Mouse (Mus musculus) hindbrain, embryonic 13.5 days (tissue): ENCODE measurements around the gene Gpr61. TPM values are rescaled to one million over a fixed set of nuclear protein-coding genes. Genes with fewer than 3 reads are reported as not detected.

ENCODE experiments used
- ATAC-seq: fragments of 200-750 bp; cut with Nextera tagmentation; 2 replicates; pipeline ENCODE4 v1.8.0; 2017; ENCODE audit warnings: moderate TSS enrichment; ENCODE audit not compliant: low FRiP score
- H3K27ac ChIP-seq: fragments of 300-500 bp; sonication (generic); 2 replicates; pipeline ENCODE4 v1.5.1; 2015; ENCODE audit warnings: inconsistent platforms, mild to moderate bottlenecking, moderate library complexity
- H3K27me3 ChIP-seq: fragments of 300-500 bp; sonication (generic); 2 replicates; pipeline ENCODE4 v1.6.1; 2015; ENCODE audit warnings: mild to moderate bottlenecking, inconsistent platforms
- H3K36me3 ChIP-seq: fragments of 300-500 bp; sonication (generic); 2 replicates; pipeline ENCODE4 v1.6.1; 2015; ENCODE audit warnings: mild to moderate bottlenecking, inconsistent platforms
- H3K4me1 ChIP-seq: fragments of 300-500 bp; sonication (generic); replicated peaks from 2 replicates; pipeline ENCODE4 v1.6.1; 2015; ENCODE audit warnings: inconsistent platforms
- H3K4me2 ChIP-seq: fragments of 300-500 bp; sonication (generic); 2 replicates; pipeline ENCODE4 v1.6.1; 2015; ENCODE audit warnings: inconsistent platforms, mild to moderate bottlenecking, moderate library complexity
- H3K4me3 ChIP-seq: fragments of 300-500 bp; sonication (generic); 2 replicates; pipeline ENCODE4 v1.5.1; 2015; ENCODE audit warnings: mild to moderate bottlenecking, inconsistent platforms
- H3K9ac ChIP-seq: fragments of 300-500 bp; sonication (generic); 2 replicates; pipeline ENCODE4 v1.6.1; 2015; ENCODE audit warnings: mild to moderate bottlenecking, inconsistent platforms
- H3K9me3 ChIP-seq: fragments of 300-500 bp; sonication (generic); 2 replicates; pipeline ENCODE4 v1.6.1; 2016; ENCODE audit warnings: inconsistent platforms
- WGBS: fragments of 180-500 bp; shearing (Covaris S2); methylation state at CpG from one replicate; pipeline ENCODE4 v1.1.7; 2015; 5-methylcytosine and 5-hydroxymethylcytosine counted together
- polyA plus RNA-seq: library from polyadenylated mRNA; unstranded; fragments of >200 nt; fragmentation: Nextera tagmentation; extraction: Ambion mirVana; gene quantifications from 2 replicates; pipeline ENCODE4 v1.2.1, GENCODE M21; 2015

The Gpr61 gene
- polyA plus RNA-seq, 1 experiment from 2014 or later = 3.0 TPM

DNA sequence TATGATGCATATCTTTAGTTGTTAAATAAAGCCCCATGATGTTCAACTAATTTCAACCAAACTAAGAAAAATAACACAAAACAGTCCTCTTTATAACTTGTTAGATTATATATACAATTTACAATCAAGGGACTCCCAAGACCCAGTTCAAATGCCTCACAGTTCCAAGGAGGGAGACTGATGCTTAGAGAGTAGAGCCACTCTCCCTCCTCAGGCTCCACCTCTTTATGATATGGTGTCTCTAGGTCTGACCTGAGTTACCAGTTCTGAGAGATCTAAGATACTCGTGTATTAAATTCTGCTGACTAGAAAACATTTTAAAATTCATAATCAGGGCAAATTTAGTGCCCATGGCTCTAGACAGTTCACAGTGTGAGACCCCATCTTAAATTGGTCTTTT lies 15.6 kb downstream of the Gpr61 start:
- no peaks in the 10 kb centered on the region for H3K27me3 ChIP-seq
- 89% methylated on average over 1 of the region's 1 CpGs for WGBS
- H3K9ac ChIP-seq = no peak overlapping the region
- no peaks in the 10 kb centered on the region for H3K9me3 ChIP-seq
- H3K36me3 ChIP-seq = peaks cover 15% of the 10 kb centered on the region
- H3K27ac ChIP-seq = no peak overlapping the region
- ATAC-seq = no peak
- peaks cover 40% of the 10 kb centered on the region for H3K4me1 ChIP-seq
- H3K4me2 ChIP-seq = no peak overlapping the region
- H3K4me3 ChIP-seq = no peak overlapping the region

DNA sequence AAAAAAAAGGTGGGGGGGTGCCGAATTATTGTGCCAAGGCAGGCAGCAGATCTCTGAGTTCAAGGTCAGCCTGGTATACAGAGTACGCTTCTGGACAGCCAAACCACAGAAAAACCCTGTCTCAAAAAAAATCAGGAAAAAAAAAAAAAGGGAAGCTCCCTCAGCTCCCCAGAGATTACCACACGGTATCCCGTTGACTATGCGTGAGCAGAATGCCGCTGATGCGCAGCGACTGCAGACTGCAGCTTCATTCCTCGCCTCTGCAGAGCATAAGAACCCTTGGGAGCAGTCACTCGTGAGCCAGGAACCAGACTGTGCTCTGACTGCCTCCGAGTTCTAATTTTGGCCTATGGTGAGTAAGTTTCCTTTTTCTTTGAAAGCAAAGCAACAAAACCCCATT lies 20.0 kb downstream of the Gpr61 start:
- Histone ChIP-seq H3K4me1 (peaks cover 37% of the 10 kb centered on the region), H3K36me3 (peaks cover 2% of the 10 kb centered on the region; the same call in 1 of the 2 replicates), H3K4me2 (no peak overlapping the region), H3K4me3 (no peak overlapping the region), H3K9me3 (no peaks in the 10 kb centered on the region), H3K27ac (peak overlapping the region; percentile 58), H3K27me3 (no peaks in the 10 kb centered on the region), H3K9ac (no peak overlapping the region)
- ATAC-seq = 0 out of 2 replicates have a peak, but pooled peaks have one; percentile 46
- WGBS = 51% methylated on average over 11 of the region's 11 CpGs

DNA sequence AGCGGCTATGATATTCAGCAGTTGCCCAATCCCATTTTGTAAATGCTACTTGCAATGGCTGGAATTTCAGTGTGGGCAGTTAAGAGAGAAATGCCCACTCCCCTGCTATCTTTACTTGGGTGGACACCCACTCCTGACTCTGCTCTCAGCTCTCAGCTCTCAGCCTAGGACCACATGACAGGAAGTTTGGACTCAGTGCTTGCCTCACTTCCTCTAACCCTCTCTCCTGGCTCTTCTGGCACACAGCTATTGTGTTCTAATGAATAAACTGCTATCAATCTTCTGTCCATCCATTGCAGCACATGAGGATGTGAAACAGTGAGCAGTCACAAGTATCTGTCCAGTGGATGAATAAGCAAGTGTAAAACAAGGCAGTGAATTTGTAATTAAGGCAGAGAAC lies 22.2 kb downstream of the Gpr61 start:
- Histone ChIP-seq H3K27me3 (no peaks in the 10 kb centered on the region), H3K4me3 (no peak overlapping the region), H3K4me1 (peaks cover 42% of the 10 kb centered on the region), H3K9ac (no peak overlapping the region), H3K27ac (no peak overlapping the region), H3K4me2 (no peak overlapping the region), H3K9me3 (no peaks in the 10 kb centered on the region), H3K36me3 (no peaks in the 10 kb centered on the region)
- WGBS = 75% methylated on average over 1 of the region's 1 CpGs
- no peak for ATAC-seq

DNA sequence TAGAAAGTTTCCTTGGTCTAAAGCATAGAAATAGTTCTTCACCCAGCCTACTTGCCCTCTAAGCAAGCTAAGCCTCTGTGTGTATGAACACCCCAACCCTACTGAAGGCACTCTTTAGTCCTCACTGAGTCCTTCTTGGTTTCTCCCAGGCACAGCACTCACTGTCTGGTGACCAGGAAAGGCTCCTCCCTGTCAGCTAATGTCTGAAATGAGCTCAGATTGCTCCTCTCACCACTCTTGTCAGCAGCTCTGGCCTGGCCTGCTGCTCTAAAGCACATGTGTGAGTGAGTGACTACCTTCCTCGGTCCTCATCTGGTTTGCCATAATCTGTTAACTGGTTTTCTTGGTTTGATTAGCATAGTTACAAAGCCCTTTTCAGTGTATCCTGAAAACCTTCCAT lies 22.9 kb downstream of the Gpr61 start:
- Histone ChIP-seq H3K4me2 (no peak overlapping the region), H3K4me1 (peaks cover 42% of the 10 kb centered on the region), H3K27ac (no peak overlapping the region), H3K4me3 (no peak overlapping the region), H3K27me3 (no peaks in the 10 kb centered on the region), H3K9me3 (no peaks in the 10 kb centered on the region), H3K36me3 (no peaks in the 10 kb centered on the region), H3K9ac (no peak overlapping the region)
- WGBS = 81% methylated on average over 1 of the region's 1 CpGs
- no peak for ATAC-seq

DNA sequence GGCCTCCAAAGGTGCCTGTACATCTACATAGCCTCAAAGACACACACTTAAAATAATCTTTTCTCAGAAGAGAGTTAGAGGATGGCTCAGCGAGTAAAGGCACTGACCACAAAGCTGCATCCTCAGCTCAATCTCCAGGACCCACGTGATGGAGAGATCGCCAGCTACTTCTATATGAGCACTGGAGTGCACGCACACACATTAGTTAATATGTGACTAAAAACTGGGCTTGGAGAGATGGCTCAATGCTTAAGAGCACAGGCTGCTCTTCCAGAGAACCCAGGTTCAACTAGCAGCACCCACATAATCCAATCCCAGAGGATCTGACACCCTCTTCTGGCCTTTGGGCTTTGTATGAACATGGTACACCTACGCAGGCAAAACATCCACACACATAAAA lies 23.5 kb downstream of the Gpr61 start:
- 90% methylated on average over 5 of the region's 5 CpGs for WGBS
- Histone ChIP-seq H3K4me3 (no peak overlapping the region), H3K4me2 (no peak overlapping the region), H3K27me3 (no peaks in the 10 kb centered on the region), H3K9ac (no peak overlapping the region), H3K9me3 (no peaks in the 10 kb centered on the region), H3K27ac (no peak overlapping the region), H3K36me3 (no peaks in the 10 kb centered on the region), H3K4me1 (peaks cover 41% of the 10 kb centered on the region)
- no peak for ATAC-seq

DNA sequence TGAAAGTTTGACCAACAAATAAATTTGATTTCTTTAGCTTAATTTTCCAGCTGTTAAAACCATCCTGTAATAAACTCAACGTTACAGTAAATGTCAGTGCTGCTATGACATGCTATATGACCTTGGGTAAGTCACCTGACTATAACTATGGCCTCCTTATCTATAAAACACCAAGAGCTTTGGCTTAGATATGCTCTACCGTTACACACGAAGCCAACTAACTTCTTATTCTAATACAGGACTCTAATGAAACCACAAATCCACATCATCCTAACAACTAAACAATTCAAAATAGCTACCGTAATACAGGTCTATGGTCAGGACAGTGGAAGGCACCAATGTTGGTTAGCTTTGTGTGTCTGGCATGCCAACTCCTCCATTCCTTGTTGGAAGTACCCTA lies 24.9 kb downstream of the Gpr61 start:
- H3K9me3 ChIP-seq = no peaks in the 10 kb centered on the region

DNA sequence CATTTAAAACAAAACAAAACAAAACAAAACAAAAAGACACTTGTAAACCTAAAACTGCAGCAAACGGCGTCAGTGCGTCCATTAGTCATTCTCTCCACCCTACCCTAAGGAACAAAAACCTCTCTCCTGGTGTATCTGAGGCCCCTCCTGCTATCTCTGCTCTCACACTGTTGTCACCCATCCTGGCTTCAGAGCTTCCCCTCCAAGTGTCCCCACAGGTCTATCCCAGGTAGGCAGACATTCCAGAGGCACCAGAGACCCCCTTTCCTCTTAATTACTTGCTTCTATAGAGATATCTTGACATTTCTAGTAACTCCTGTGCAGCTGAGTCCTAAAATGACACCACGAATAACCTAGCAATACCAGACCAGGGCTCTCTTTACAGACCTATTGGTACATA lies 25.3 kb downstream of the Gpr61 start:
- H3K4me1 ChIP-seq = peaks cover 26% of the 10 kb centered on the region; the same call in 1 of the 2 replicates
- H3K27ac ChIP-seq = no peak overlapping the region
- H3K4me2 ChIP-seq = no peak overlapping the region
- H3K27me3 ChIP-seq = no peaks in the 10 kb centered on the region
- H3K9ac ChIP-seq = no peak overlapping the region
- 93% methylated on average over 4 of the region's 4 CpGs for WGBS
- no peaks in the 10 kb centered on the region for H3K9me3 ChIP-seq
- no peaks in the 10 kb centered on the region for H3K36me3 ChIP-seq
- H3K4me3 ChIP-seq = no peak overlapping the region
- ATAC-seq = no peak

More for the DNA sequence above, 24.9 kb downstream of the Gpr61 start:
- no peaks in the 10 kb centered on the region for H3K27me3 ChIP-seq
- H3K4me3 ChIP-seq = no peak overlapping the region
- WGBS = 93% methylated on average over 4 of the region's 4 CpGs
- no peak overlapping the region for H3K9ac ChIP-seq
- ATAC-seq = no peak
- peaks cover 30% of the 10 kb centered on the region for H3K4me1 ChIP-seq
- no peak overlapping the region for H3K4me2 ChIP-seq
- H3K36me3 ChIP-seq = no peaks in the 10 kb centered on the region
- no peak overlapping the region for H3K27ac ChIP-seq

DNA sequence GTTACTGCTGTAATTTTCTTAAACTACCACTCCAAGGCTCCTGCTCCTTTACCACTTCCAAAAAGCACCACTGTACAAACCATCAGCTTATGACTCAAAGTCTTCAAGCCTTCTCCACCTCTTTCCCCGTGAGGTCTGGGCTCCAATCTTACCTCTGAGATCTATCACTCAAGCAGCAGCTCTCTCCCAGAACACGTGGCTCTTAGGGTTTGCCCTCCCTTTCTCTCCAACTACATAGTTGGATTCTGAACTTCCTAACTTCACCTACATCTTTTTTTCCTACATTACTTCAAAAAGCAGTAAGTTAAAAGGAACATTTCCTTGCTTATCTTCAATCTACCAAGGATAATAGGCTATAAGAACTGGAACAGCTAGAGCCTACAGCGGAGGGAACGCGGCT lies 26.2 kb downstream of the Gpr61 start:
- H3K9me3 ChIP-seq = no peaks in the 10 kb centered on the region
- 85% methylated on average over 5 of the region's 5 CpGs for WGBS
- H3K4me1 ChIP-seq = peaks cover 23% of the 10 kb centered on the region; the same call in 1 of the 2 replicates
- no peak overlapping the region for H3K4me2 ChIP-seq
- no peak overlapping the region for H3K9ac ChIP-seq
- no peak overlapping the region for H3K27ac ChIP-seq
- H3K27me3 ChIP-seq = no peaks in the 10 kb centered on the region
- ATAC-seq = no peak
- H3K4me3 ChIP-seq = no peak overlapping the region
- H3K36me3 ChIP-seq = peaks cover under 1% of the 10 kb centered on the region; the same call in 1 of the 2 replicates

DNA sequence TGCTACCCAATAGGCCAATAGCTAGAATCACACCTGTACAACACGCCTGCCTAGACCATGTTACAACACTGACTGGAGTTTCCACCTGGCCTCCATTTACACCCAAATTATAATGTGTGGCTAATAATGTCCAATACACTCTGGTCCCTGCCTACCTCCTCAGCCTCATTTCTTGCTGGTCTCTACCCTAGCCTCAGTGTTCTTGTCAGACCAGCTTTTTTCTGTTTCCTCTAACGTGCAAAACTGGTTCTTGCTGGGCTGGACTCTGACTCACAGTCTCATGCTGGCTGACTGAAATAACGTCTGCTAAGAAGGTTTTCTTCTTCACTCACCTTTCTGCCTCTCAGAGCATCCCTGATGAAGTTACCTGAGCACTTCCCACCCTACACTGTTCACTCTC lies 28.4 kb downstream of the Gpr61 start:
- no peak for ATAC-seq
- H3K4me2 ChIP-seq = no peak overlapping the region
- H3K4me3 ChIP-seq = no peak overlapping the region
- 96% methylated on average over 3 of the region's 3 CpGs for WGBS
- H3K9ac ChIP-seq = no peak overlapping the region
- H3K27ac ChIP-seq = no peak overlapping the region
- H3K4me1 ChIP-seq = 0 out of 2 replicates have a peak, but pooled peaks cover 12% of the 10 kb centered on the region
- H3K27me3 ChIP-seq = no peaks in the 10 kb centered on the region
- no peaks in the 10 kb centered on the region for H3K9me3 ChIP-seq
- H3K36me3 ChIP-seq = peaks cover 15% of the 10 kb centered on the region

DNA sequence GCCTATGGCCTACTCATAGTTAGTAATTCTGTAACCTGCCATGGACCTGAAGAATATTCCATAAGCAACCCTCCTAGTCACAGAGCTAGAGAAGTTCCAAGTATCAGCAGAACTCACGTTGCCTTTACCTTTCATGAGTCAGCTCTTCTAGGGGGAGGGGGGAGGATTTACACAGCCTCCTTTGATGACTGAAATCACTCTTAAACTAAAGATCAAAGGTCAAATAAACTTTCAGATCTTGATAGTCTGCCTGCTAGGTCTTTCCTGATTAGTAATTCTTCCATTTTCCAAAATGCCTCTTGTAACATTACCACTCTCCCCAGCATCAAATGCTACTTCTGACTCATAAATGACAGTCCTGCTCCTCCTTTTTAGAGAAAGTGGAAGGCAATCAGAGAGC lies 30.6 kb downstream of the Gpr61 start:
- H3K4me1 ChIP-seq = 0 out of 2 replicates have a peak, but pooled peaks cover 9% of the 10 kb centered on the region
- no peaks in the 10 kb centered on the region for H3K9me3 ChIP-seq
- ATAC-seq = no peak
- no peaks in the 10 kb centered on the region for H3K27me3 ChIP-seq
- H3K4me2 ChIP-seq = no peak overlapping the region
- no peak overlapping the region for H3K27ac ChIP-seq
- H3K9ac ChIP-seq = no peak overlapping the region
- H3K36me3 ChIP-seq = peaks cover 28% of the 10 kb centered on the region
- 70% methylated on average over 1 of the region's 1 CpGs for WGBS
- no peak overlapping the region for H3K4me3 ChIP-seq

DNA sequence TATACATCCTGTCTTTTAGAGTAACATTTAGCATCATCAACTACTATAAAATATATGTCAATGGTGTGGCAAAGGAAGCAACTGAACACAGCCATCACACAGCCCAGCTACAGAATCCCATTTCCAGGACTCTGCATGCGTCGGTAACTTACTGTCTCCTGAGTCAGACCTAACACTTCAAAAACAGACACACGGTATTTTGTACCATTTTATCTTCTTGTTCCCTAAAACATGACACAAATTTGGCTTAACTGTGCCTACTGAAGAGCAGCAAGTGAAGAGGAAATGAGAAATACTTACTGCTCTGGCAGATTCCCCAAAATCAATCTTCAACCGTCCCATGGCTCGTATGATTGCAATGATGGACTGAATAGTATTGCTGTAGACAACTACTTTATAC lies 31.4 kb downstream of the Gpr61 start:
- Histone ChIP-seq H3K4me2 (no peak overlapping the region), H3K9me3 (no peaks in the 10 kb centered on the region), H3K36me3 (peaks cover 35% of the 10 kb centered on the region), H3K4me3 (no peak overlapping the region), H3K9ac (no peak overlapping the region), H3K27ac (no peak overlapping the region), H3K4me1 (0 out of 2 replicates have a peak, but pooled peaks cover 3% of the 10 kb centered on the region), H3K27me3 (no peaks in the 10 kb centered on the region)
- 93% methylated on average over 5 of the region's 5 CpGs for WGBS
- ATAC-seq = no peak

DNA sequence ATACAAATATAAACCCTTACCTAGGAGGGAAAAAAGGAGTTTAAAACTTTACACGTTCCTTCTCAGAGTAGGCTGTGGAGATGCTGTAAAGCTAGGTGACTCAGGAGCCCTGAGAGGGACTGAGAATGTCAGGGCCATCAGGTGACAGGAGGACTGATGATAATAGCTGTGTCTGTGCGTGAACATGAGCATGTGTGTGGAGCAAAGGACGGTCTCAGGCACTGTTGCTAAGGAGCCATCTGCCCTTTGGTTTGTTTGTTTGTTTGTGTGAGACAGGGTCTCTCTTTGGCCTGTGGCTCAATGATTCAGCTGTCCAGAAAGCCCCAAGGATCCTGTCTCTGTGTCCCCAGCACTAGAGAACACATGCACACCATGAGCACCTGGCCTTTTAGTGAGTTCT lies 33.6 kb downstream of the Gpr61 start:
- H3K4me2 ChIP-seq = no peak overlapping the region
- H3K27ac ChIP-seq = no peak overlapping the region
- ATAC-seq = no peak
- no peak overlapping the region for H3K9ac ChIP-seq
- no peaks in the 10 kb centered on the region for H3K9me3 ChIP-seq
- H3K36me3 ChIP-seq = peaks cover 50% of the 10 kb centered on the region
- no peak overlapping the region for H3K4me3 ChIP-seq
- WGBS = 84% methylated on average over 3 of the region's 3 CpGs
- H3K4me1 ChIP-seq = no peaks in the 10 kb centered on the region
- H3K27me3 ChIP-seq = no peaks in the 10 kb centered on the region

DNA sequence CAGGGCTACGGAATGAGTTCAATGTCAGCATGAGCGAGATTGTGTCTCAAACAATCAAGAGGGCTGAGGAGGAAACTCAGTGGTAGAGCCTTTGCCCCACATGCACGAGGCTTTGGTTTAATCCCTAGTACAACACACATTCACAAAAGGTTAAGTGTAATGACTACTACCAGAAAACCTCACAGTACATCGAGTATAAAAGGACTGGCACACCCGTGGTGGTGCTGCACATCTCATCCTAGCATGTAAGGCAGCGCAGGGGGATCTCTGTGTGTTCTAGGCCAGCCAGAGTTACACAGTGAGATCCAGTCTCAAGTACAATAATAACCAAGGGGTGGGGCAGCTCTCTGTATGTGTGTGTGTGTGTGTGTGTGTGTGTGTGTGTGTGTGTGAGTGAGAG lies 37.2 kb downstream of the Gpr61 start:
- 95% methylated on average over 6 of the region's 6 CpGs for WGBS
- Histone ChIP-seq H3K27ac (no peak overlapping the region), H3K9me3 (no peaks in the 10 kb centered on the region), H3K9ac (no peak overlapping the region), H3K36me3 (peaks cover 66% of the 10 kb centered on the region), H3K4me1 (no peaks in the 10 kb centered on the region), H3K27me3 (no peaks in the 10 kb centered on the region), H3K4me2 (no peak overlapping the region), H3K4me3 (no peak overlapping the region)
- no peak for ATAC-seq
